Mouse (Mus musculus): ENCODE data around the gene Sv2a.

- TF ChIP-seq CTCF (IDR thresholded peaks at IDR 0.05; ENCODE audit: low read depth) (no peak), EP300 (optimal IDR thresholded peaks at IDR 0.05) (no peak)
Measured at GRCm38 (mm10) chr3:96225421-96225820, 44.5 kb downstream of the Sv2a start.
